Mouse (Mus musculus): Measurements from ENCODE around the gene Rassf3. TPM values are rescaled to one million over a fixed set of nuclear protein-coding genes. Genes with fewer than 3 reads are reported as not detected.

Rassf3 gene
- polyA plus RNA-seq, 1 experiment from 2014 or later, result 4.6 TPM

GRCm38 (mm10) chr10:121501160-121501559 is 25.0 kb upstream of the Rassf3 start:
- H3K9me3 ChIP-seq, result no peaks in the 10 kb centered on the region
- peaks cover 18% of the 10 kb centered on the region for H3K4me1 ChIP-seq (replicated peaks)
- no peaks in the 10 kb centered on the region for H3K27me3 ChIP-seq
- H3K4me2 ChIP-seq (replicated peaks), result no peak overlapping the region
- ATAC-seq, result no peak
- H3K27ac ChIP-seq, result no peak overlapping the region
- 75% methylated on average over 5 of the region's 5 CpGs for WGBS
- H3K9ac ChIP-seq (replicated peaks), result no peak overlapping the region
- no peaks in the 10 kb centered on the region for H3K36me3 ChIP-seq
- no peak overlapping the region for H3K4me3 ChIP-seq (replicated peaks)

DNA sequence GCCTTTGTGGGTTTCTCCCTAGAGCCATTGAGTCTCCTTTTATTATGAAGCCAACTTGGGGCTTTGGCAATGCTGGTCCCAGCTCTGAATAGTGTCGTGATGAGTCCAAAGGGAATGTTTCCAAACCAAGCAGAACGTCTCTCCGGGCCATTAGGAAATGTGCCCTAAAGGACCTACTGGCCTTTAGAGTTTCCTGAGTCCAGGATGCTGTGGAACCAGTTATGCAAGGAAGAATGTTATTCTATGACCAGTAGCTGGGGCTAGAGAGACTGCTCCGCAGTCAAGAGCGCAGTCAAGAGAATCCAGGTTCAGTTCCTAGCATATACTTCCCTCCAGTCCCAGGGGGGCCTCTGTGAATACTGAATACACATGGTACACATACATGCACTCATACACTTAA is 23.9 kb upstream of the Rassf3 start:
- 84% methylated on average over 5 of the region's 5 CpGs for WGBS
- Histone ChIP-seq H3K36me3 (no peaks in the 10 kb centered on the region), H3K9ac (replicated peaks) (no peak overlapping the region), H3K4me3 (replicated peaks) (no peak overlapping the region), H3K27me3 (no peaks in the 10 kb centered on the region), H3K4me1 (replicated peaks) (peaks cover 9% of the 10 kb centered on the region), H3K9me3 (no peaks in the 10 kb centered on the region), H3K27ac (no peak overlapping the region), H3K4me2 (replicated peaks) (no peak overlapping the region)
- ATAC-seq, result no peak

DNA sequence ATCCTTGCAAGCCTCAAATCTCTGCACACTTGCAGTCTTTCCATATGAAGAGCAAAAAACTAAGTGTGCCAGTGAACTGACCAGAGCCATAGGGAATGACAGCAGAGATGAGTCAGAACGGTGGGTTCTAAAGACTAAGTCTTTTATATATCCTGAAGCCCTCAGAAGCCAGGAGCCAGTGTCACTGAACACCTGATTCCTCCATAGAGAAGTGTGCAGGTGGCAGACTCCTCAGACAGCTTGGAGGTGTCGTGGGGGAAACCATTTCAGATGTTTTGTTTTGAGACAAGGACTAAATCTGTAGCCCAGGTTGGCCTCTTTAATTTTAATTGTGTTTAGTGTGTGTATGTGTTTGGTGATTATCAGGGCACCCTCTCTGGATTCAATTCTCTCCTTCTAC is 22.9 kb upstream of the Rassf3 start:
- Histone ChIP-seq H3K27ac (no peak overlapping the region), H3K9me3 (no peaks in the 10 kb centered on the region)
- WGBS, result 71% methylated on average over 2 of the region's 2 CpGs

DNA sequence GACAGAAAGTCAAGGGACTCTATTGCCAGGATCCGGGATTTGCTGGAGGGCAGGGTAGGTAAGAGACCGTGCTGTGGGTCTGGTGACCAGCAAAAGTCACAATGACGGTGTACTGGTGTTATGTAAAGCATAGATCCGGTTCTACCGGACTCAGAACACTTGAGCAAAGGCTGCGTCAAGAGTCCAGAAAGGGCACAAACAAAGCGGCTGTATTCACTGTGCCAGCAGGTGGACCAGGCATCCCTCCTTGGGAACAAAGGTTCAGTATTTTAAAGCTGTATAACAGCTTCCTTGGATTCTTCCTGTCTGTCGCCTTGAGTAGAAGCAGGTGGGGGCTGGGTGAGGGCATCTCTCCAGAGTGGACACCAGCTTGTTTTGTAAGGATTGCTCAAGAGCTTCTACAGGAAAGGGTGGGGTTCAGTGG is 22.3 kb upstream of the Rassf3 start:
- H3K4me2 ChIP-seq (replicated peaks), result no peak overlapping the region
- 78% methylated on average over 8 of the region's 8 CpGs for WGBS
- H3K9me3 ChIP-seq, result no peaks in the 10 kb centered on the region
- ATAC-seq, result no peak
- no peak overlapping the region for H3K27ac ChIP-seq
- H3K4me1 ChIP-seq (replicated peaks), result peaks cover 5% of the 10 kb centered on the region
- no peaks in the 10 kb centered on the region for H3K36me3 ChIP-seq
- no peak overlapping the region for H3K4me3 ChIP-seq (replicated peaks)
- no peaks in the 10 kb centered on the region for H3K27me3 ChIP-seq
- H3K9ac ChIP-seq (replicated peaks), result no peak overlapping the region

More for the DNA sequence above, 22.9 kb upstream of the Rassf3 start:
- Histone ChIP-seq H3K4me1 (replicated peaks) (peaks cover 5% of the 10 kb centered on the region), H3K4me3 (replicated peaks) (no peak overlapping the region), H3K36me3 (no peaks in the 10 kb centered on the region), H3K4me2 (replicated peaks) (no peak overlapping the region), H3K9ac (replicated peaks) (no peak overlapping the region), H3K27me3 (no peaks in the 10 kb centered on the region)
- no peak for ATAC-seq

- 88% methylated on average over 7 of the region's 7 CpGs for WGBS
Observed at GRCm38 (mm10) chr10:121497968-121498367, 21.8 kb upstream of the Rassf3 start.

GRCm38 (mm10) chr10:121496616-121497015 is 20.5 kb upstream of the Rassf3 start:
- ATAC-seq, result no peak
- H3K4me2 ChIP-seq (replicated peaks), result no peak overlapping the region
- WGBS, result 89% methylated on average over 7 of the region's 7 CpGs

More at GRCm38 (mm10) chr10:121497968-121498367, 21.8 kb upstream of the Rassf3 start:
- no peak for ATAC-seq
- Histone ChIP-seq H3K27ac (no peak overlapping the region), H3K27me3 (no peaks in the 10 kb centered on the region), H3K4me1 (replicated peaks) (peaks cover 5% of the 10 kb centered on the region), H3K36me3 (no peaks in the 10 kb centered on the region), H3K4me3 (replicated peaks) (no peak overlapping the region), H3K9ac (replicated peaks) (no peak overlapping the region), H3K4me2 (replicated peaks) (no peak overlapping the region), H3K9me3 (no peaks in the 10 kb centered on the region)

DNA sequence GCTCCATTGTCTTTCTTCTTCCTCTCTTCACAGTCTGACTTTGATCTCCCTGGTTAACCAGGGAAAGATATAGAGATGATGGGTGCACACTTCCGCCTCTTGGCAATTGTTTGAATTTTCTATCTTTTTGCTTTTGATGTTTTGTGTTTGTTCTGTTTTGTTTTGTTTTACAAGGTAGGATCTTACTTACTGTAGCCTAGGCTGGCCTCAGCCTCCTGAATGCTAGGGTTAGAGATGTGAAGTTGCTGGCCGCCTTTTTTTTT is 17.9 kb upstream of the Rassf3 start:
- Histone ChIP-seq H3K4me1 (replicated peaks) (no peaks in the 10 kb centered on the region), H3K4me3 (replicated peaks) (no peak overlapping the region), H3K4me2 (replicated peaks) (no peak overlapping the region), H3K9ac (replicated peaks) (no peak overlapping the region), H3K36me3 (no peaks in the 10 kb centered on the region), H3K9me3 (no peaks in the 10 kb centered on the region), H3K27ac (no peak overlapping the region), H3K27me3 (no peaks in the 10 kb centered on the region)
- no peak for ATAC-seq
- WGBS, result 72% methylated on average over 2 of the region's 2 CpGs

More at GRCm38 (mm10) chr10:121496616-121497015, 20.5 kb upstream of the Rassf3 start:
- H3K4me1 ChIP-seq (replicated peaks), result peaks cover 5% of the 10 kb centered on the region
- H3K27ac ChIP-seq, result no peak overlapping the region
- no peaks in the 10 kb centered on the region for H3K36me3 ChIP-seq
- H3K4me3 ChIP-seq (replicated peaks), result no peak overlapping the region
- H3K27me3 ChIP-seq, result no peaks in the 10 kb centered on the region
- H3K9ac ChIP-seq (replicated peaks), result no peak overlapping the region
- no peaks in the 10 kb centered on the region for H3K9me3 ChIP-seq

- WGBS, result 85% methylated on average over 9 of the region's 9 CpGs
- no peaks in the 10 kb centered on the region for H3K36me3 ChIP-seq
Observed at GRCm38 (mm10) chr10:121493374-121494162, 17.4 kb upstream of the Rassf3 start.

DNA sequence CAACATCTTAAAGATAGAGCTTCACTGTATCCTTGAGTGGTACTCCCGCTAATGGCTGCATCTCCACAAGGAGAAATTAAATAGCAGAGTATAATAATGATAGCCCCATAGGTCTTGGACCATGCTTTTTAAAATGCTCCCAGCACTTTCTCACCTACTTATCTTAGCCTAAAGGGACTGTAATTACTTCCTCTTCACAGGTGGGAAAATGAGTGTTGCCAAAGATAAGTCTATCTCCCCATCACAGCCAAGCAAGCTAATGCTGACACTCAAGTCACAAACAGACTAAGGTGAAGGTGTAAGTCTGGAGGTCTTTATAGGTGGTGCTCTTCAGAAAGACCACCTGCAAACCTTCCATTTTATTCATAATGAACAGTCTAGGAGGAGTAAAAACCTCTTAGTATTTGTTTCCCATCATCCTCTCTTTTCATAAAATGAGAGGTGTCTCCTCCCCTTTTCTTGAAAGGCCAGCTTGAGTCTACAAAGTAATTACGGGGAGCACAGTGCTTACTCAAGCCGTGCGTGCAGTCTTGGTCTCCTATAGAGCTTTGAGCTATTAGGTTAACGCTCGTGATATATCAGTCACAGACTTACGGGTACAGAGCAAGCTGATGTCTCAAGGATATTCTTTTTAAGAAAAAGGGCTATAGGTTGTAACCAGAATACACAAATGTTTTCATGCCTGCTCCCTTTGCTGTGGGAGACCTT is 16.6 kb upstream of the Rassf3 start:
- H3K4me3 ChIP-seq (replicated peaks), result no peak overlapping the region
- H3K36me3 ChIP-seq, result no peaks in the 10 kb centered on the region
- no peaks in the 10 kb centered on the region for H3K27me3 ChIP-seq
- H3K4me2 ChIP-seq (replicated peaks), result no peak overlapping the region
- no peaks in the 10 kb centered on the region for H3K9me3 ChIP-seq
- no peak overlapping the region for H3K27ac ChIP-seq
- no peaks in the 10 kb centered on the region for H3K4me1 ChIP-seq (replicated peaks)
- WGBS, result 83% methylated on average over 7 of the region's 7 CpGs
- H3K9ac ChIP-seq (replicated peaks), result no peak overlapping the region
- ATAC-seq, result no peak

More at GRCm38 (mm10) chr10:121493374-121494162, 17.4 kb upstream of the Rassf3 start:
- H3K4me1 ChIP-seq (replicated peaks), result no peaks in the 10 kb centered on the region
- no peak overlapping the region for H3K4me2 ChIP-seq (replicated peaks)
- no peaks in the 10 kb centered on the region for H3K27me3 ChIP-seq
- no peaks in the 10 kb centered on the region for H3K9me3 ChIP-seq
- H3K4me3 ChIP-seq (replicated peaks), result no peak overlapping the region
- H3K27ac ChIP-seq, result no peak overlapping the region
- no peak overlapping the region for H3K9ac ChIP-seq (replicated peaks)
- no peak for ATAC-seq

GRCm38 (mm10) chr10:121489941-121490340 is 13.8 kb upstream of the Rassf3 start:
- Histone ChIP-seq H3K27me3 (no peaks in the 10 kb centered on the region), H3K9ac (replicated peaks) (no peak overlapping the region), H3K9me3 (no peaks in the 10 kb centered on the region), H3K4me1 (replicated peaks) (no peaks in the 10 kb centered on the region), H3K27ac (no peak overlapping the region), H3K4me2 (replicated peaks) (no peak overlapping the region), H3K36me3 (no peaks in the 10 kb centered on the region), H3K4me3 (replicated peaks) (no peak overlapping the region)
- 94% methylated on average over 6 of the region's 6 CpGs for WGBS
- ATAC-seq, result no peak

- Histone ChIP-seq H3K9me3 (no peaks in the 10 kb centered on the region), H3K36me3 (no peaks in the 10 kb centered on the region), H3K27me3 (no peaks in the 10 kb centered on the region), H3K4me2 (replicated peaks) (no peak overlapping the region), H3K9ac (replicated peaks) (no peak overlapping the region), H3K27ac (no peak overlapping the region), H3K4me1 (replicated peaks) (no peaks in the 10 kb centered on the region), H3K4me3 (replicated peaks) (no peak overlapping the region)
- 86% methylated on average over 14 of the region's 14 CpGs for WGBS
- no peak for ATAC-seq
Observed at GRCm38 (mm10) chr10:121488623-121489299, 12.6 kb upstream of the Rassf3 start.

GRCm38 (mm10) chr10:121487716-121488115 is 11.6 kb upstream of the Rassf3 start:
- Histone ChIP-seq H3K9ac (replicated peaks) (no peak overlapping the region), H3K27ac (no peak overlapping the region), H3K4me1 (replicated peaks) (no peaks in the 10 kb centered on the region), H3K4me2 (replicated peaks) (no peak overlapping the region), H3K27me3 (no peaks in the 10 kb centered on the region), H3K9me3 (no peaks in the 10 kb centered on the region), H3K36me3 (no peaks in the 10 kb centered on the region), H3K4me3 (replicated peaks) (no peak overlapping the region)
- WGBS, result 77% methylated on average over 4 of the region's 4 CpGs
- no peak for ATAC-seq

Measured in midbrain, embryonic 13.5 days (tissue).